Mouse (Mus musculus) 3T3-L1 (cell line): Measurements from ENCODE around the gene Kcnab2.

Source experiments
- DNase-seq: peaks from one replicate; pipeline ENCODE4 v3.0.0-alpha.2; 2015; ENCODE audit warnings: low read depth, low spot score

Kcnab2 gene

GRCm38 (mm10) chr4:152477466-152478223 is at the start of gene Kcnab2:
Kcnab2 (minus strand) TSS chr4:152477871.
- peak; percentile 98 for DNase-seq

GRCm38 (mm10) chr4:152520083-152520482 is 42.4 kb upstream of the Kcnab2 start:
- peak; percentile 84 for DNase-seq

GRCm38 (mm10) chr4:152519106-152519505 is 41.4 kb upstream of the Kcnab2 start:
- DNase-seq, result no peak

GRCm38 (mm10) chr4:152514884-152515283 is 37.2 kb upstream of the Kcnab2 start:
- DNase-seq, result no peak

GRCm38 (mm10) chr4:152512221-152512925 is 34.7 kb upstream of the Kcnab2 start:
- no peak for DNase-seq

GRCm38 (mm10) chr4:152494360-152494879 is 16.7 kb upstream of the Kcnab2 start:
- DNase-seq, result no peak

- DNase-seq, result peak; percentile 67
Measured at GRCm38 (mm10) chr4:152491250-152491899, 13.7 kb upstream of the Kcnab2 start.

GRCm38 (mm10) chr4:152490311-152490710 is 12.6 kb upstream of the Kcnab2 start:
- DNase-seq, result no peak

- DNase-seq, result no peak
Measured at GRCm38 (mm10) chr4:152488046-152488445, 10.4 kb upstream of the Kcnab2 start.

- DNase-seq, result no peak
Measured at GRCm38 (mm10) chr4:152480426-152480825, 2.8 kb upstream of the Kcnab2 start.

- peak; percentile 50 for DNase-seq
Measured at GRCm38 (mm10) chr4:152478224-152478567, 525 bp upstream of the Kcnab2 start.

GRCm38 (mm10) chr4:152477106-152477465 is 585 bp downstream of the Kcnab2 start:
- no peak for DNase-seq

- peak; percentile 6 for DNase-seq
Measured at GRCm38 (mm10) chr4:152476427-152477023, 1.1 kb downstream of the Kcnab2 start, which contains the start of gene Nphp4. Nphp4 (plus strand) TSS chr4:152476706.

GRCm38 (mm10) chr4:152475941-152476340 is 1.7 kb downstream of the Kcnab2 start:
- no peak for DNase-seq

- no peak for DNase-seq
Measured at GRCm38 (mm10) chr4:152467951-152468350, 9.7 kb downstream of the Kcnab2 start.

- no peak for DNase-seq
Measured at GRCm38 (mm10) chr4:152466601-152467000, 11.1 kb downstream of the Kcnab2 start.

GRCm38 (mm10) chr4:152465116-152465515 is 12.6 kb downstream of the Kcnab2 start:
- DNase-seq, result no peak

- no peak for DNase-seq
Measured at GRCm38 (mm10) chr4:152463147-152463546, 14.5 kb downstream of the Kcnab2 start.

GRCm38 (mm10) chr4:152462516-152462915 is 15.2 kb downstream of the Kcnab2 start:
- no peak for DNase-seq

GRCm38 (mm10) chr4:152457673-152458072 is 20.0 kb downstream of the Kcnab2 start:
- DNase-seq, result no peak

GRCm38 (mm10) chr4:152456609-152457008 is 21.1 kb downstream of the Kcnab2 start:
- DNase-seq, result no peak

- DNase-seq, result no peak
Measured at GRCm38 (mm10) chr4:152454153-152454552, 23.5 kb downstream of the Kcnab2 start.
